Comparison of ENCODE assay signal across 8 mouse cellular contexts in genomic region chr6:86822285-86823050, GRCm38 (mm10). TPM values are rescaled to one million over a fixed set of nuclear protein-coding genes. Genes with fewer than 3 reads are reported as not detected.
DNase-seq lines count a peak whose midpoint lies in the region; ATAC-seq and TF ChIP-seq lines count a peak whose summit lies in the region.

No protein-coding gene starts in this region.

- no peak for TF ChIP-seq POLR2A in kidney, adult 2 months (IDR thresholded peaks at IDR 0.05; ENCODE audit: low read depth, low read length)

- H3K4me1 ChIP-seq in neural tube, embryonic 11.5 days (ENCODE audit: control insufficient read depth, insufficient read depth, low read length): no peaks in the 10 kb centered on the region
- peaks cover 5% of the 10 kb centered on the region; the same call in 1 of the 2 replicates for H3K4me1 ChIP-seq in kidney, adult 2 months (ENCODE audit: control insufficient read depth, insufficient read depth, low read length)
- peaks cover 10% of the 10 kb centered on the region for H3K4me1 ChIP-seq in limb, embryonic 10.5 days

- WGBS in neural tube, embryonic 11.5 days: 4% methylated on average over 19 of the region's 19 CpGs
- WGBS in kidney, adult 2 months: 10% methylated on average over 19 of the region's 19 CpGs
- 4% methylated on average over 19 of the region's 19 CpGs for WGBS in limb, embryonic 10.5 days

- H3K36me3 ChIP-seq in neural tube, embryonic 11.5 days (ENCODE audit: control insufficient read depth, insufficient read depth, low read length): no peaks in the 10 kb centered on the region
- H3K36me3 ChIP-seq in kidney, adult 2 months (ENCODE audit: control insufficient read depth, insufficient read depth, low read length): no peaks in the 10 kb centered on the region
- H3K36me3 ChIP-seq in limb, embryonic 10.5 days: no peaks in the 10 kb centered on the region
- H3K36me3 ChIP-seq in splenic B cell, adult 2 months (ENCODE audit: control insufficient read depth, insufficient read depth, low read length, poor library complexity, severe bottlenecking): no peaks in the 10 kb centered on the region

- ATAC-seq in neural tube, embryonic 11.5 days (ENCODE audit: insufficient read depth, low FRiP score, low TSS enrichment): no peak

- no peak overlapping the region for H3K27ac ChIP-seq in neural tube, embryonic 11.5 days (ENCODE audit: low read depth, low read length)
- H3K27ac ChIP-seq in kidney, adult 2 months (ENCODE audit: insufficient read depth, low read depth, low read length): 0 out of 2 replicates have a peak overlapping the region, but pooled peaks have one; percentile 6
- H3K27ac ChIP-seq in limb, embryonic 10.5 days: no peak overlapping the region

- DNase-seq in neural tube, embryonic 11.5 days (ENCODE audit: low spot score): no peak
- DNase-seq in neural tube, embryonic 10.5 days (ENCODE audit: extremely low spot score, low spot score): no peak
- peak; percentile 35 for DNase-seq in embryo, embryonic 9.5 days (ENCODE audit: extremely low spot score)
- peak; percentile 32 for DNase-seq in heart, adult 8-10 months (ENCODE audit: low spot score)
- DNase-seq in kidney, adult 2 months: peak; percentile 41
- no peak for DNase-seq in limb, embryonic 10.5 days (ENCODE audit: low spot score)
- DNase-seq in mesoderm, embryonic 11.5 days (ENCODE audit: low read depth, low spot score): peak; percentile 45
- DNase-seq in splenic B cell, adult 2 months (ENCODE audit: low read depth, low spot score): peak; percentile 49

- no peak overlapping the region for H3K9ac ChIP-seq in neural tube, embryonic 11.5 days (ENCODE audit: low read length)

- TF ChIP-seq CTCF in kidney, adult 2 months (conservative IDR thresholded peaks at IDR 0.05; ENCODE audit: insufficient read depth, insufficient read length, low read depth, low read length): no peak

- no peaks in the 10 kb centered on the region for H3K27me3 ChIP-seq in neural tube, embryonic 11.5 days (ENCODE audit: control insufficient read depth, insufficient read depth, low read length)
- H3K27me3 ChIP-seq in kidney, adult 2 months (replicated peaks; ENCODE audit: control insufficient read depth, insufficient read depth, low read length): no peaks in the 10 kb centered on the region
- H3K27me3 ChIP-seq in limb, embryonic 10.5 days (ENCODE audit: low read depth, poor library complexity, severe bottlenecking): peaks cover 28% of the 10 kb centered on the region
- H3K27me3 ChIP-seq in splenic B cell, adult 2 months (ENCODE audit: control insufficient read depth, insufficient read depth, low read length, poor library complexity, severe bottlenecking): no peaks in the 10 kb centered on the region

- H3K4me3 ChIP-seq in neural tube, embryonic 11.5 days (ENCODE audit: low read depth, low read length): no peak overlapping the region
- peak overlapping the region; percentile 29 for H3K4me3 ChIP-seq in kidney, adult 2 months (ENCODE audit: insufficient read depth, low read depth, low read length)
- peak overlapping the region; percentile 22 for H3K4me3 ChIP-seq in limb, embryonic 10.5 days

- H3K9me3 ChIP-seq in neural tube, embryonic 11.5 days (ENCODE audit: control insufficient read depth, low read length): no peaks in the 10 kb centered on the region
- no peaks in the 10 kb centered on the region for H3K9me3 ChIP-seq in limb, embryonic 10.5 days (replicated peaks)

- peak overlapping the region; percentile 9 for H3K4me2 ChIP-seq in neural tube, embryonic 11.5 days (ENCODE audit: low read depth)

RNA-seq across cellular contexts. Expression of gene Aak1, which starts 26.8 kb away (rescaled TPM):
- 23.8 and 27.1 TPM in 2 replicates for polyA plus RNA-seq in neural tube, embryonic 11.5 days (2014; fragmentation: Nextera tagmentation; extraction: Ambion mirVana)
- 10 to 100 TPM; 75.9 to 93.5 (median 92.3) TPM for total RNA-seq in heart, adult 8-10 months (2022)
- 28.9 and 30.6 TPM in 2 replicates for polyA plus RNA-seq in kidney, adult 2 months (2012; rRNA removed)
- 11.2 and 13.3 TPM in 2 replicates for polyA plus RNA-seq in limb, embryonic 10.5 days (2016; fragmentation: Nextera tagmentation; extraction: Ambion mirVana)

RNA-seq across cellular contexts. Expression of gene Anxa4, which starts 29.1 kb away (rescaled TPM):
- 6.2 and 6.9 TPM in 2 replicates for polyA plus RNA-seq in neural tube, embryonic 11.5 days (2014; fragmentation: Nextera tagmentation; extraction: Ambion mirVana)
- 10 to 100 TPM; 29.2 to 41.0 (median 37.3) TPM for total RNA-seq in heart, adult 8-10 months (2022)
- 57.2 and 68.8 TPM in 2 replicates for polyA plus RNA-seq in kidney, adult 2 months (2012; rRNA removed)
- 4.1 and 7.5 TPM in 2 replicates for polyA plus RNA-seq in limb, embryonic 10.5 days (2016; fragmentation: Nextera tagmentation; extraction: Ambion mirVana)

Comparison
In these comparisons a context has a peak if more than half of its experiments do, and no peak if none do; other contexts are left out.
1. DNase-seq: peak in embryo, embryonic 9.5 days (single experiment), heart, adult 8-10 months (single experiment), kidney, adult 2 months (single experiment), mesoderm, embryonic 11.5 days (single experiment) and splenic B cell, adult 2 months (single experiment); none in neural tube, embryonic 11.5 days (single experiment), neural tube, embryonic 10.5 days (single experiment) and limb, embryonic 10.5 days (single experiment).